Mouse (Mus musculus): ENCODE results near the gene Stx2. TPM values are rescaled to one million over a fixed set of nuclear protein-coding genes. Genes with fewer than 3 reads are reported as not detected.

Stx2 gene
- polyA plus RNA-seq, 1 experiment from 2014 or later, result 13.9 TPM

DNA sequence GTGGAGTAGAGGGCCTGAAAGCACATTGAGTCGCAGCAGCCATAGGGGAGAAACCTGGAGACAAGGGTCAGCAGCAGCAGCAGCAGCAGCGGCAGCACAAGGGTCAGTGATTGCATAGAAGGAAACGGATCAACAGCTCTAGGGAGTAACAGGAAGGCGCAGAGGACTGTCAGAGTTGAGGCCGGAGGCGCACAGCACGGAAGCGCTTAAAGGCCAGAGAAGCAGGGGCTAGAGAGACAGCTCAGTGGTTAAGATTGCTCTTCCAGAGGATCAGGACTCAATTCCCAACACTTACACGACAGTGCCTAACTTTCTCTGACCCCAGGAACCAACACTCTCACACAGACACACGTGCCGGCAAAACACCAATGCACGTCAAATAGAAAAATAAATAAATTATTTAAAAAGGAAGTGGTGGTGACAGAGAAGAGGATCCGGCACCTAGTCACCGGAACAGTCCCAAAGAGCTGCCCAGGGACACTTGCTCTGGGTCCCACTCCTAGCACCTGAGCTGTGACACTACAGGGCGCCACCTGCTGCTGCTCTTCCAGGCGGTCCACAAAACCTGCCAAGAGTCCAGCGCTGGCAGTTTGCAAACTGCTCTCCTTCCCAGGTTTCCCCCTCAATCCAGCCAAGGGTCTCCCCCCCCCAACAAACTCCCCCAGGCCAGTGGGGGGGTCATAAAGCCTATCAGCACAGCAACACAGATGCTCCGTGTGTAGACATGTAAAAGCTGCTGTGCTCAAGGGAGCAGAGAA, 2.2 kb downstream of the Stx2 start:
- Histone ChIP-seq H3K36me3 (ENCODE audit: control insufficient read depth, insufficient read depth, low read length) (0 out of 2 replicates have a peak, but pooled peaks cover 4% of the 10 kb centered on the region), H3K27ac (ENCODE audit: low read depth, low read length) (no peak overlapping the region), H3K9ac (ENCODE audit: low read length) (no peak overlapping the region), H3K4me2 (ENCODE audit: low read length) (no peak overlapping the region), H3K4me1 (ENCODE audit: control insufficient read depth, insufficient read depth, low read length) (no peaks in the 10 kb centered on the region), H3K9me3 (replicated peaks; ENCODE audit: control insufficient read depth, low read length) (no peaks in the 10 kb centered on the region), H3K4me3 (ENCODE audit: low read depth, low read length) (no peak overlapping the region), H3K27me3 (replicated peaks; ENCODE audit: control insufficient read depth, insufficient read depth, low read length) (no peaks in the 10 kb centered on the region)
- 87% methylated on average over 18 of the region's 18 CpGs for WGBS
- ATAC-seq (no peak), DNase-seq (ENCODE audit: low spot score) (no peak)

DNA sequence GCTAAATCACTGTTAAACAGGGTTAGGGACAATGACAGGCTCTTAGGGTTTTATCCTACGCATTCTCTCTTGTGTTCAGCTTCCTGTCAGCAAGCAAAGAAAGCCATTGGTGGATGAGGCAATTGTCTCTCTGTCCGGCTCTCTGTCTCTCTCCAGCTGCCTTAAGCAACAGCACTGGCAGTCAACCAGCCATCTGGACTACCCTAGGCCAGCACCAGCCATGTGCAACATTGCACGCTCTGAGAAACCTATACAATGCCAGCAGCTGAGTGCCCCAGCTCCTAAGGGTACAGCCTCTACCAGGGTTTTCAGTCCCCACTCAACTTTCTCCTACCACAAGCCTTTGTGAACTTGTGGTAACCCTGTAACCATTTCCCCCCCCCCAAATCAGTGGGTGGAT, 3.0 kb downstream of the Stx2 start:
- WGBS, result 77% methylated on average over 3 of the region's 3 CpGs
- no peak overlapping the region for H3K27ac ChIP-seq (ENCODE audit: low read depth, low read length)

DNA sequence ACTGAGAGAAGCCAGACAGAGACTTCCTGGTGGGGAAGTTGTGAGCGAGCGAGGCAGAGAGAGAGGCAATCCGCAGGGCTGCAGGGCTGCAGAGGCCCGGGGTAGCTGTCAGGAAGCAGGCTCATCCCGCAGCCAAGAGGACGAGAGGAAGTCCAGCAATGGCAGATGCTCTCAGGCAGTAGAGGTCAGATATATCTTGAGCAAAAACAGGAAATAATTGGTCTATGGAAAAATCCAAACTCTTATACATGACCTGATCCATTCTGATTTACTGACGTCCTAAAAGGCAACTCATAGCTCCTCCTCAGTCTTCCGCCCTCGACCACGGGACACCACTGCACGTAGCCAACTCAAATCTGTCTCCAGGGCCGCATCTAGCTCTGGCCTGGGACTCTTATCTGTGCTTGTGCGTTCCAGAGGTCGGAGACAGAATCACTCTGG, 5.8 kb downstream of the Stx2 start:
- H3K27me3 ChIP-seq (replicated peaks; ENCODE audit: control insufficient read depth, insufficient read depth, low read length), result no peaks in the 10 kb centered on the region
- 0 out of 2 replicates have a peak, but pooled peaks cover 11% of the 10 kb centered on the region for H3K36me3 ChIP-seq (ENCODE audit: control insufficient read depth, insufficient read depth, low read length)
- H3K9ac ChIP-seq (ENCODE audit: low read length), result no peak overlapping the region
- H3K4me2 ChIP-seq (ENCODE audit: low read length), result no peak overlapping the region
- DNase-seq (ENCODE audit: low spot score) (no peak), ATAC-seq (no peak)
- no peak overlapping the region for H3K27ac ChIP-seq (ENCODE audit: low read depth, low read length)
- no peaks in the 10 kb centered on the region for H3K4me1 ChIP-seq (ENCODE audit: control insufficient read depth, insufficient read depth, low read length)
- 68% methylated on average over 14 of the region's 14 CpGs for WGBS
- H3K4me3 ChIP-seq (ENCODE audit: low read depth, low read length), result no peak overlapping the region
- no peaks in the 10 kb centered on the region for H3K9me3 ChIP-seq (replicated peaks; ENCODE audit: control insufficient read depth, low read length)

More for the DNA sequence above, 3.0 kb downstream of the Stx2 start:
- ATAC-seq (no peak), DNase-seq (ENCODE audit: low spot score) (no peak)
- H3K4me3 ChIP-seq (ENCODE audit: low read depth, low read length), result no peak overlapping the region
- H3K27me3 ChIP-seq (replicated peaks; ENCODE audit: control insufficient read depth, insufficient read depth, low read length), result no peaks in the 10 kb centered on the region
- no peak overlapping the region for H3K4me2 ChIP-seq (ENCODE audit: low read length)
- no peaks in the 10 kb centered on the region for H3K9me3 ChIP-seq (replicated peaks; ENCODE audit: control insufficient read depth, low read length)
- no peaks in the 10 kb centered on the region for H3K4me1 ChIP-seq (ENCODE audit: control insufficient read depth, insufficient read depth, low read length)
- 0 out of 2 replicates have a peak, but pooled peaks cover 4% of the 10 kb centered on the region for H3K36me3 ChIP-seq (ENCODE audit: control insufficient read depth, insufficient read depth, low read length)
- H3K9ac ChIP-seq (ENCODE audit: low read length), result no peak overlapping the region

DNA sequence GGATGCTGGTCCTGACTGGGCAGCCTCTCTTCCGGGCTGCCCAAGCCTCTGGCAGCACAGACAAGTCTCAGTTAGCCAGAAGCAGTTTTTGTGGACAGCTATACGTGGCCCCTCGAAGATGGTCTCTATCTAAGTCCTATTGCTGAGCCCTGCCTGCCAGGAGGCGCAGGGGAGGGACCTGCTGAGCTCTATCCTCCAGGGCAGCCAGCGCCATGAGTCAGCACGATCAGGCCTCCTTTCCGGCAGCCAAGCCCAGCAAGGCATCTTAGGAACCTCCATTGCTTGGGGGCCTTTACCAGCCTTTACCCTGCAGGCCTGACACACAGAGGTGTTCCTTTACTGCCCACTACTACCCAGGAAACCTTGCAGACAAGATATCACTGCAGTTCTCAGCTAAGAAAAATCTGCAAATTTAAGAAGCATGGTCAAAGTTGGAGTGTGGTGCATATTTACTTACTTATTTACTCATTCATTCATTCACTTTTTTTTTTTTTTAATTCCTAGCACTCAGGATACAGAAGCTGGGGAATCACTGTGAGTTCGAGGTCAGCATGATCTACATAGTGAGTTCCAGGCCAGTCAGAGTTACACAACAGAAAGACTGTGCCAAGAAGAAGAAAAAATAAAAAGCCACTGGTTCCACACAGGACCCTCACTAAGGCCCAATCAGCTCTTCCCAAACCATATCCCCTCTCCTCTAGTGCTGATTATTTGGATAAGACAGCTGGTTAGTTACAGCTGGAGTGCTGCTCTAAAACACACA, 7.5 kb downstream of the Stx2 start:
- no peaks in the 10 kb centered on the region for H3K4me1 ChIP-seq (ENCODE audit: control insufficient read depth, insufficient read depth, low read length)
- H3K9me3 ChIP-seq (replicated peaks; ENCODE audit: control insufficient read depth, low read length), result no peaks in the 10 kb centered on the region
- ATAC-seq, result no peak
- no peak overlapping the region; the same call in 1 of the 2 replicates for H3K9ac ChIP-seq (ENCODE audit: low read length)
- no peak for DNase-seq (ENCODE audit: low spot score)
- H3K27me3 ChIP-seq (replicated peaks; ENCODE audit: control insufficient read depth, insufficient read depth, low read length), result no peaks in the 10 kb centered on the region
- H3K4me3 ChIP-seq (ENCODE audit: low read depth, low read length), result no peak overlapping the region
- H3K4me2 ChIP-seq (ENCODE audit: low read length), result no peak overlapping the region
- 46% methylated on average over 8 of the region's 8 CpGs for WGBS
- H3K27ac ChIP-seq (ENCODE audit: low read depth, low read length), result no peak overlapping the region
- 0 out of 2 replicates have a peak, but pooled peaks cover 11% of the 10 kb centered on the region for H3K36me3 ChIP-seq (ENCODE audit: control insufficient read depth, insufficient read depth, low read length)

DNA sequence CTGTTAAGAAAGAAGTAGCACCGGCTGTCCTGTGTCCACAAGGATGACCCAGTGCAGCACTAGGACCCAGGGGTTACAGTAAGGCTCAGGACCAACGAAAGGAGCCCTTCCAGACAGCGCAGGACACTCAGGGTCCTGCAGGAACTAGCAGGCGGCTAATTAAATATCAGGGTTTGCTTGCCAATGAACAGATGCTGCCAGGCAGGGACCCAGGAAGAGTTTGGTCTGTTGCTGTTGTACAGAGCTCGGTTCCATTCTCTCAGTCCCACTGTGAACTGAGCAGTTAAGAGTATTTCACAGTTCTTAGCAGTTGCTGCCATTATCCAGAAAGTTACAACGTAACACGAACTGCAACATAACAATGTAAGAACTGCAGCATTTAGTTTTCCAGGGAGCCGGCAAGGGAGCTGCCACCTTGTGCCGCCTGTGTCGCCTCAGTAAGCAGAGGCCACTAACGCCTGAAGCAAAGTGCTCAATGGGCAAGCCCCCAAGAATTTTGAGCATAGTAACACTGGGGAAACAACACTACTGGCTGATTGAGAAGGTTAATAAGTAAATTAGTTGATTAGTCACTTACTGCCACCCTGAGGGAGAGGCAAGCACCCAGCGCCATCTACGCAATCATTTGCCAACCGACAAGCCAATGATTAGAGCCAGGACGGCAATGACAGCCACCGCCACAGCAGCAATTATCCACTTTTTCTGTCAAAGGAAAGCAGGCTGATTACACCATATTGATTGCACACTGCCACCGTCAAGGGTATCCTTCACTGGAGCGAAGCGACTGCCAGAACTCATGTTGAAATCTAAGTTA, 21.0 kb downstream of the Stx2 start:
- Histone ChIP-seq H3K27me3 (replicated peaks; ENCODE audit: control insufficient read depth, insufficient read depth, low read length) (no peaks in the 10 kb centered on the region), H3K4me2 (ENCODE audit: low read length) (no peak overlapping the region), H3K9ac (ENCODE audit: low read length) (no peak overlapping the region), H3K9me3 (replicated peaks; ENCODE audit: control insufficient read depth, low read length) (no peaks in the 10 kb centered on the region), H3K36me3 (ENCODE audit: control insufficient read depth, insufficient read depth, low read length) (peaks cover 37% of the 10 kb centered on the region), H3K4me3 (ENCODE audit: low read depth, low read length) (no peak overlapping the region), H3K27ac (ENCODE audit: low read depth, low read length) (no peak overlapping the region), H3K4me1 (ENCODE audit: control insufficient read depth, insufficient read depth, low read length) (peaks cover 5% of the 10 kb centered on the region; the same call in 1 of the 2 replicates)
- ATAC-seq, result peak; percentile 72
- WGBS, result 45% methylated on average over 19 of the region's 19 CpGs
- peak; percentile 77 for DNase-seq (ENCODE audit: low spot score)

DNA sequence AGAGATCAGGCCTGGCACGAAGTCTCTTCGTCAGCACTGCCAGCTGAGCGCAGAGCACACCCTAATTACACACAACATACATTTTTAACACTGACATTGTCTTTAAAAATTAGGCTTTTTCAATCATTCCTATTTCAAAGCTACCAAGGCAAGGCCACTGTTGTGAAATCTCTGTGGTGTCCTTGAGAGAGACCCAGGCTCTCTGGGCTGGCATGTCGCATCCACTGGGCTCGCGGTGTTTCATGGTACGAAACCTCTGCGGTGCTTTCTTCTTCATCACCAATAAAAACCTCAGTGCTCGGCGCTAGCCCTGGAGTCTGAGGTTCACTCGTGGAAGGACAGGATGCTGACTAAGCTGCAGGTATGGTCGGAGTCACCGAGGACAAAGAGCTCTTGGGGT, 22.4 kb downstream of the Stx2 start:
- no peak overlapping the region for H3K27ac ChIP-seq (ENCODE audit: low read depth, low read length)
- peaks cover 23% of the 10 kb centered on the region for H3K36me3 ChIP-seq (ENCODE audit: control insufficient read depth, insufficient read depth, low read length)
- no peak overlapping the region for H3K4me3 ChIP-seq (ENCODE audit: low read depth, low read length)
- 88% methylated on average over 13 of the region's 13 CpGs for WGBS
- ATAC-seq, result no peak
- no peaks in the 10 kb centered on the region for H3K9me3 ChIP-seq (replicated peaks; ENCODE audit: control insufficient read depth, low read length)
- peaks cover 5% of the 10 kb centered on the region; the same call in 1 of the 2 replicates for H3K4me1 ChIP-seq (ENCODE audit: control insufficient read depth, insufficient read depth, low read length)
- H3K9ac ChIP-seq (ENCODE audit: low read length), result no peak overlapping the region; the same call in 1 of the 2 replicates
- no peak for DNase-seq (ENCODE audit: low spot score)
- H3K27me3 ChIP-seq (replicated peaks; ENCODE audit: control insufficient read depth, insufficient read depth, low read length), result no peaks in the 10 kb centered on the region
- H3K4me2 ChIP-seq (ENCODE audit: low read length), result no peak overlapping the region

DNA sequence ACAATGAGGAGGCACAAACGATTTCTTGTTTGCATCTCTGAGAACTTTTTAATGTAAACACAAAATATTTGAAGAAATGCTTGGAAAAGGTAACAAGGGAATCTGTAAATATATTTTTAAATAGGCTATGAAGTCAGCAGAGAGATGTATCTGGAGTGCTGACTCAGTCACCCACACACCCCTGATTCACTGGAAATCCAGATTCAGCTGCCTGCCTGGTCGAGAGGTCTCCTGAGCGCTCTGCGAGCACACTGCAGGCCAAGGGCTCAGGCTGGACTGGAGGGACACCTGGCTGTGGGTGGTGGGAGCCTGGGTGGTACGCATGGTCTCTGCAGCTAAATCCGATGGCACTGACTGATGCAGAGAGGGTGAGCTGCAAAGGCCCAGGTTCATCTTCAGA, 23.8 kb downstream of the Stx2 start:
- no peak overlapping the region for H3K4me3 ChIP-seq (ENCODE audit: low read depth, low read length)
- 90% methylated on average over 6 of the region's 6 CpGs for WGBS
- ATAC-seq (no peak), DNase-seq (ENCODE audit: low spot score) (no peak)
- H3K9ac ChIP-seq (ENCODE audit: low read length), result no peak overlapping the region
- H3K9me3 ChIP-seq (replicated peaks; ENCODE audit: control insufficient read depth, low read length), result no peaks in the 10 kb centered on the region
- peaks cover 16% of the 10 kb centered on the region for H3K36me3 ChIP-seq (ENCODE audit: control insufficient read depth, insufficient read depth, low read length)
- H3K4me1 ChIP-seq (ENCODE audit: control insufficient read depth, insufficient read depth, low read length), result peaks cover 5% of the 10 kb centered on the region; the same call in 1 of the 2 replicates
- no peak overlapping the region for H3K27ac ChIP-seq (ENCODE audit: low read depth, low read length)
- no peak overlapping the region for H3K4me2 ChIP-seq (ENCODE audit: low read length)
- H3K27me3 ChIP-seq (replicated peaks; ENCODE audit: control insufficient read depth, insufficient read depth, low read length), result no peaks in the 10 kb centered on the region

DNA sequence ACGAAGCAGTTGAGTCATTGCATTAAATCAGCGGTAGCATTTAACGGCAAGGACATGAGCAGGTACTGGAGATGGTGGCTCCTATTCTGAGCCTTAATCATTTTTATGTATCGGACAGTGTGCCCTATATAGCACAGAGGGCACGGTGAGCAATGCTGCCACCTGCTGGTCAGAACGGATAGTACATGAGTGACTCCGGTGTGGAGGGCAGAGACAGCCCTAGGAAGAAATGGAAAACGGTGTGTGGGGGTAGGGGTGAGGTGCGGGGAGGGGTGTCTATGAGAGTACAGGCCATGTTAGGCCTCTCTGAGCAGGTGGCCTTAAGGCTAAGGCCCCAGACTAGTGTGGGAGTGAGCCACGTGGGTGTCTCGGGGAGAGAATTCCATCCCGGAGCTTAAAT, 26.8 kb downstream of the Stx2 start:
- WGBS, result 21% methylated on average over 12 of the region's 12 CpGs
- H3K27ac ChIP-seq (ENCODE audit: low read depth, low read length), result no peak overlapping the region
- H3K9ac ChIP-seq (ENCODE audit: low read length), result no peak overlapping the region
- H3K4me2 ChIP-seq (ENCODE audit: low read length), result no peak overlapping the region
- no peaks in the 10 kb centered on the region for H3K9me3 ChIP-seq (replicated peaks; ENCODE audit: control insufficient read depth, low read length)
- no peaks in the 10 kb centered on the region for H3K27me3 ChIP-seq (replicated peaks; ENCODE audit: control insufficient read depth, insufficient read depth, low read length)
- peaks cover 12% of the 10 kb centered on the region for H3K36me3 ChIP-seq (ENCODE audit: control insufficient read depth, insufficient read depth, low read length)
- H3K4me1 ChIP-seq (ENCODE audit: control insufficient read depth, insufficient read depth, low read length), result no peaks in the 10 kb centered on the region
- no peak overlapping the region for H3K4me3 ChIP-seq (ENCODE audit: low read depth, low read length)
- ATAC-seq (peak; percentile 63), DNase-seq (ENCODE audit: low spot score) (peak; percentile 65)

Data from forebrain, embryonic 14.5 days (tissue).